Mouse (Mus musculus) embryonic facial prominence, embryonic 11.5 days (tissue): ENCODE measurements at regions not wholly inside any gene's neighbourhood (a gene's known extent, or its start where the extent isn't known, plus 50 kb on each side); places are given as distances from the start of the nearest gene placed in this dataset.

Experiments used
- ATAC-seq: fragments of 200-750 bp; cut with Nextera tagmentation; replicated peaks from 2 replicates; pipeline ENCODE4 v1.8.0; 2017; ENCODE audit warnings: low read depth; ENCODE audit not compliant: insufficient number of reproducible peaks, low FRiP score, low TSS enrichment
- DNase-seq: peaks from one replicate; pipeline ENCODE4 v3.0.0-alpha.2; 2015; ENCODE audit warnings: low spot score
- H3K27ac ChIP-seq: fragments of 300-500 bp; sonication (generic); replicated peaks from 2 replicates; pipeline ENCODE4 v1.5.1; 2014; ENCODE audit warnings: mild to moderate bottlenecking, low read depth, low read length, control low read depth
- H3K27me3 ChIP-seq: fragments of 300-500 bp; sonication (generic); 2 replicates; pipeline ENCODE4 v1.6.1; 2014; ENCODE audit warnings: mild to moderate bottlenecking, low read length, moderate library complexity, mixed read lengths; ENCODE audit not compliant: control insufficient read depth, insufficient read depth
- H3K36me3 ChIP-seq: fragments of 300-500 bp; sonication (generic); replicated peaks from 2 replicates; pipeline ENCODE4 v1.6.1; 2014; ENCODE audit warnings: low read depth, mild to moderate bottlenecking, low read length, moderate library complexity, mixed read lengths; ENCODE audit not compliant: control insufficient read depth, insufficient read depth
- H3K4me1 ChIP-seq: fragments of 300-500 bp; sonication (generic); 2 replicates; pipeline ENCODE4 v1.6.1; 2014; ENCODE audit warnings: low read length, mixed read lengths; ENCODE audit not compliant: control insufficient read depth, insufficient read depth
- H3K4me2 ChIP-seq: fragments of 300-500 bp; sonication (generic); 2 replicates; pipeline ENCODE4 v1.6.1; 2014; ENCODE audit warnings: low read depth, mild to moderate bottlenecking, control low read depth, low read length, moderate library complexity
- H3K4me3 ChIP-seq: fragments of 300-500 bp; sonication (generic); 2 replicates; pipeline ENCODE4 v1.5.1; 2014; ENCODE audit warnings: low read depth, low read length, control low read depth
- H3K9ac ChIP-seq: fragments of 300-500 bp; sonication (generic); replicated peaks from 2 replicates; pipeline ENCODE4 v1.6.1; 2014; ENCODE audit warnings: mild to moderate bottlenecking, control low read depth, low read length
- H3K9me3 ChIP-seq: fragments of 300-500 bp; sonication (generic); replicated peaks from 2 replicates; pipeline ENCODE4 v1.6.1; 2016; ENCODE audit warnings: mild to moderate bottlenecking, low read length, inconsistent platforms, mixed read lengths; ENCODE audit not compliant: control insufficient read depth
- WGBS: fragments of 180-500 bp; shearing (Covaris S2); extraction: QIAGEN DNeasy Blood & Tissue Kit; methylation state at CpG from one replicate; pipeline ENCODE4 v1.1.7; 2014; 5-methylcytosine and 5-hydroxymethylcytosine counted together

DNA sequence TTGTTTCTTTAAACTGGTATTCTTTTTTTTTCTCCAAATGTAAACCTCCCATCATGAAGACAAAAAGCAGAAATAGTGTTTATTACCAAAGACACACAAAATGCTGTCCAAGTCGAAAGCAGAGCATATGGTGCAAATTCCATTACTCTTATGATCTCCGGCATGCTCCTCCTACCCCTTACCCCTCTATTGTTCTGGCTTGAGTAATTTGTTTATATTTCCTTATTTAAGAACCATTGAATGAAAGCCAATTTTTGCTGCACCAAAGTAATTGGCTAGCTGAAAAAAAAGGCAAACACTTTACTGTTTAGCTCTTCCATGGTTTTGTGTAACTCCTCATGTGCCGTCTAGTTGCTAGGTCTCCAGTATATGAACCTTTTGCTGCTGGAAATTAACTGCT is 360.4 kb upstream of the Adgrl3 start:
- Histone ChIP-seq H3K27me3 (no peaks in the 10 kb centered on the region), H3K36me3 (no peaks in the 10 kb centered on the region), H3K4me2 (no peak overlapping the region), H3K4me3 (no peak overlapping the region), H3K4me1 (no peaks in the 10 kb centered on the region), H3K9ac (no peak overlapping the region), H3K9me3 (no peaks in the 10 kb centered on the region), H3K27ac (no peak overlapping the region)
- DNase-seq (no peak), ATAC-seq (no peak)
- WGBS = 70% methylated on average over 3 of the region's 3 CpGs

DNA sequence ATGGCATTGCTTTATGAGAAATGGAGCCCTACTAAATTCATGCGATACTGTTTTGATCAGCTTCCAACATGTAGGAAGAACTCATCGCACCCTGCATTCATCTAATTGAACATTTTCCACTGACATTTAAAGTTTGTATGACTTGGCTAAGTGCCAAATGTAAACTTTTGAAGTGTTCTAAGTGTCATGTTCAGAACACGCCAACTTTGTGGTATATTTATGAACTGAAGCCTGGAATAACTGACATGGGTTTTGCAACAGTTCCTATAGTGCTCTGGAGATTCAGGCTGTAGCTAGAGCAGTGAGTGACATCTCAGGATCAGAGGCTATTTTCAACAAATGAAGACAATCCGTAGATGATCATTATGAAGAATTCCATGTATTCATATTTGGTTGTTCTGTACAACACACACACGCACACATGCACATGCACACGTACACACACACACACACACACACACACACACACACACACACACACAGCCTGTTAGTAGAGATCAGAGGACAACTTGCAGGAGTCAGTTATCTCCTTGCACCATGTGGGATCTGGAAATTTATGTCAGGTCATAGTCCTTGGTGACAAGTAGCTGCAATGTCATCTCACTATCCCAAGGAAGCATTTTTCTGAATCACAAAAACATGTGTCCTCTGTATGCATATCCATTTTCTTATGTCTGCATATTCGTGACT is 349.5 kb upstream of the Adgrl3 start:
- no peak overlapping the region for H3K4me3 ChIP-seq
- ATAC-seq = no peak

GRCm38 (mm10) chr5:80683431-80683830 is 336.5 kb upstream of the Adgrl3 start:
- no peak overlapping the region for H3K27ac ChIP-seq
- H3K4me1 ChIP-seq = no peaks in the 10 kb centered on the region
- no peaks in the 10 kb centered on the region for H3K27me3 ChIP-seq
- no peaks in the 10 kb centered on the region for H3K36me3 ChIP-seq
- 64% methylated on average over 2 of the region's 2 CpGs for WGBS
- no peaks in the 10 kb centered on the region for H3K9me3 ChIP-seq
- no peak overlapping the region for H3K9ac ChIP-seq
- ATAC-seq (no peak), DNase-seq (no peak)
- H3K4me2 ChIP-seq = no peak overlapping the region
- no peak overlapping the region for H3K4me3 ChIP-seq

More for the DNA sequence above, 349.5 kb upstream of the Adgrl3 start:
- Histone ChIP-seq H3K9me3 (no peaks in the 10 kb centered on the region), H3K27me3 (no peaks in the 10 kb centered on the region), H3K4me2 (no peak overlapping the region), H3K4me1 (no peaks in the 10 kb centered on the region), H3K9ac (no peak overlapping the region), H3K27ac (no peak overlapping the region), H3K36me3 (no peaks in the 10 kb centered on the region)
- DNase-seq = no peak
- 85% methylated on average over 7 of the region's 7 CpGs for WGBS

DNA sequence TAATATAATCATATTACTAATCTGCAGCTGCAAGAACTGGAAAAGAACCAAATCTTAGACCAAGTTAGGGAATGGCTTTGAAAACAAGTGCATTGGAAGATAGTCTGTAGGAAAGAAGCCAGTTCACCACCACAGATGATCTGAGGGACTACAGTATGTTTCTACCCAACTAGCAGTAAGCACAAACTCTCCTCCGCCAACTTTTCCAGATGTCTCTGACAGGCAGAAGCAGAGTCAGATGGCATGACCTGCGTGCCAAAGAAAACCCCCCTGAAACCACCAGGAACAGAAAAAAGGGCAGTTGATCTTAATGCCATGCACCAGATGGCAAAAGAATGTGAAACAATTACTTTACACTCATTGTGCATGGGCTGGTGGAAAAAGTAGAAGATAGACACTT is 319.1 kb upstream of the Adgrl3 start:
- Histone ChIP-seq H3K9me3 (no peaks in the 10 kb centered on the region), H3K4me1 (no peaks in the 10 kb centered on the region), H3K4me3 (no peak overlapping the region), H3K27me3 (no peaks in the 10 kb centered on the region), H3K27ac (no peak overlapping the region), H3K36me3 (no peaks in the 10 kb centered on the region), H3K4me2 (no peak overlapping the region), H3K9ac (no peak overlapping the region)
- WGBS = 84% methylated on average over 2 of the region's 2 CpGs
- ATAC-seq (no peak), DNase-seq (no peak)

- H3K36me3 ChIP-seq = no peaks in the 10 kb centered on the region
- WGBS = 74% methylated on average over 2 of the region's 2 CpGs
These were observed 315.2 kb upstream of the Adgrl3 start for GRCm38 (mm10) chr5:80704732-80705131.

DNA sequence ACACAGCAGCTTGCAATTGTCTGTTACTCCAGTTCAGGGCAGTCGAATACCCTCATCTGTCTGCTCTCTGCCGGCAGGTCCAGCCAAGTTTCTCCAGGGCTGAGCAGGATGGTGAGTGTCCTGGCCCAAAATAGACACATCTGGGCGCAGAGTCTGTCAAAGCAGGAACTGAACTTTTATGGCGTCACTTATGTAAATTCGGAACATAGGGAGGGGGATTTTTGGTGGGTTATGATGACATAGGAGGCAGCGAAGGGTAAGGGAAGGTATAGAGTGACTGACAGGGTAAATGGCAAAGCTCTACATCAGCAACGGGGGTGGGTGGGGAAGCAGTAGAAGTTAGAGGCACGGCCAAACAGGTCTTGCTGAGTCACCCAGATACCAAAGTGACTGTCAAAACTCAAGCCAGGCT is 313.3 kb upstream of the Adgrl3 start:
- Histone ChIP-seq H3K9me3 (no peaks in the 10 kb centered on the region), H3K9ac (no peak overlapping the region), H3K27me3 (no peaks in the 10 kb centered on the region), H3K36me3 (no peaks in the 10 kb centered on the region), H3K27ac (no peak overlapping the region), H3K4me1 (no peaks in the 10 kb centered on the region), H3K4me2 (no peak overlapping the region), H3K4me3 (no peak overlapping the region)
- ATAC-seq (no peak), DNase-seq (no peak)
- whole genome bisulfite sequencing = 68% methylated on average over 8 of the region's 8 CpGs

More at GRCm38 (mm10) chr5:80704732-80705131, 315.2 kb upstream of the Adgrl3 start:
- Histone ChIP-seq H3K27ac (no peak overlapping the region), H3K9ac (no peak overlapping the region), H3K4me2 (no peak overlapping the region), H3K9me3 (no peaks in the 10 kb centered on the region), H3K4me3 (no peak overlapping the region), H3K4me1 (no peaks in the 10 kb centered on the region), H3K27me3 (no peaks in the 10 kb centered on the region)
- ATAC-seq (no peak), DNase-seq (no peak)
